Mouse (Mus musculus) T-helper 17 cell (primary cell): ENCODE results near the gene Nkiras2.
"Not testable (repeated sequence)": the region's sequence is repeated elsewhere in the genome, so short reads cannot be mapped to it uniquely, and the experiment has no call there.

Experiments used
- in situ Hi-C, 2 experiments: fragments of 300-600 bp; cut with MboI, MseI; formaldehyde crosslinking; loops; 1 replicate in 1 of 2; 2 replicates in 1 of 2; pipeline ENCODE4 v1.15.1; 2025; ENCODE audit warnings: high pct_unique_total_duplicates in 2 of 2

Nkiras2 gene

DNA sequence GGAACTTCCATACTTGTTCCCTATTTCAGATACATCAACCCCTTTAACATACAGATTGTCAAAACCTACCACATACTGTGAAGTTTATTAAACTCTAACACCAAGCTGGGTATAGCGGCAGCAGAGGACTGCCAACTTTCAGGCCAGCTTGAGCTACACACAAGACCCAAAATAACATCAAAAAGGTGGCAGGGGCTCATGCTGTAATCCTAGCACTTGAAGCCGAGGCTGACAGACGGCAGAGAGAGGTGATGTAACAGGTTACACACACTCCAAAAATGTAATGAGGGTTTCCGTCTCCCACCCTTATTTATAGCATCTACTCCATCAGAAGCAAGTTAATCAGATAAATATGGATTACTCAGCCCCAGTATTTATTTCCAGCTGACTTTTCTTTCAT lies 23.5 kb upstream of the Nkiras2 start:
- in situ Hi-C loops, result no loop called here

DNA sequence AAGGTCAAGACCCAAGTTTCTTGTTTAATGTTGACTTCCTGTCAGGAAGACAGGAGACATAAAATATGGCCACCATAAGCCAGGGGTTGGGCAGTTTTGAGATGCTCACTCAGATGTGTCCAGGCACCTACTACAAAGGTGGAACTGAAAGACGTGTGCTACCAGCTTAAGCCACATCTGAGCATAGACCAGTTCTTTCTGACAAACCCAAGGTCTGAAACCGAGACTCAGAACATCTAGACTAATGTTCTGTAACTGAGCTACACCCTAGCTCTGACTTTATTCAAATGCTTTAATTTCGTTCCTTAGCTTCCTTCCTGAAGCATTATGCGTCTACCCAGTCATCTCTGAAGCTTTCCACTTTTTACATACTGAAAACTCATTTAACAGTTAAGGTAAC lies 21.0 kb upstream of the Nkiras2 start:
- in situ Hi-C loops, result no loop called here

DNA sequence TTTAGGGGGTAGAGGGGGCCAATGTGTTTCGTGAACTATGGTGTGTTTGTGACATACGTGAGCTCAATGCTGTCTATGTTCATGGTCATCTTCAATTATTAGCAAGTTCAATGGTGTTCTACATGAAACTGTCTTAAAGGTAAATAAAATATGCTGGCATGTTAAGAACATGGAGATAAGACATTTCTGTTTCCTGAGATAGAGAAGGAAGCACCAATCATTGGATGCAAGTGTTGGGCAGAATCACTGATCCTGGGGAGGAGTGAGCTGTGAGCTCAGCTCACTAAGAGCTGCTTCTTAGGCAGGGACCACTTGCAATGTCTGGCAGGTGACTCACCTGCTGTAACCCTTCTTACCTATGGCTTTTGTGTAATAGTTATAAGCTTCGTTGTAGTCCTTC lies 17.7 kb upstream of the Nkiras2 start:
- in situ Hi-C loops, result no loop called here

DNA sequence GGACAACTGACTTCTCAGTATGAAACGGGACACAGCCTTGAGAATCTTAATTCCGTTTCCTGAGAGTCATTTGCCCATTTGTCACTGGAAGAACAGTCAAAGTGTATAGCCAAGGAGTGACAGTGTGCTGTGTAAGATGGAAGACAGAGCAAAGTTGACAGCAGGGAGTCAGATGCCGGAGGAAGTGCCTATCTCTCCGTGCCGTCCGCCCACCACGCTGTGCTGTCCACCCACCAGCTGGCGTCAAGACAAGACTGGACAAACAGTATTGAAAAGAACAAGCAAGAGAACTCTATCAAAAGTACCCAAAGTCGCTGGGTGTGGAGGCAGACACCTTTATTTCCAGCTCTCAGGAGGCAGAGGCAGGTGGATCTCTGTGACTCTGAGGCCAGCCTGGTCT lies 15.9 kb upstream of the Nkiras2 start:
- in situ Hi-C loops, result no loop called here

DNA sequence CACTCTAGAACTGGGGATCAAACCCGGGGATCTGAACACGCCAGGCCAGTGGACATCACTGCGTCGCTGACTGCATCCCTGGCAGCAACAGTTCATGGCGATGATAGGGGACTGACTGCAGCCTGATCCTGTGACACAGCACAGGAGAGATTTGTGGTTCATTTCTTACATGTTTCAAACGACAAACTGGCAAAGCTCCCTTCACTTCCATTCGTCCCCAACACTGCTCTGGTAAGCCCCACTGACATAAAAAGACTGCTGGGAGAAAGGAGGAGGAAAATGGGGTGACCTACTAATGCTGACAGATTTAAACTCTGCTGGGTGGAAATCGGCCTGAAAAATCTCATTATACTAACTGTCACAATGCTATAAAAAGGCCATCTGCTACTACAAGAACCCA lies 15.2 kb upstream of the Nkiras2 start:
- in situ Hi-C loops, result no loop called here

DNA sequence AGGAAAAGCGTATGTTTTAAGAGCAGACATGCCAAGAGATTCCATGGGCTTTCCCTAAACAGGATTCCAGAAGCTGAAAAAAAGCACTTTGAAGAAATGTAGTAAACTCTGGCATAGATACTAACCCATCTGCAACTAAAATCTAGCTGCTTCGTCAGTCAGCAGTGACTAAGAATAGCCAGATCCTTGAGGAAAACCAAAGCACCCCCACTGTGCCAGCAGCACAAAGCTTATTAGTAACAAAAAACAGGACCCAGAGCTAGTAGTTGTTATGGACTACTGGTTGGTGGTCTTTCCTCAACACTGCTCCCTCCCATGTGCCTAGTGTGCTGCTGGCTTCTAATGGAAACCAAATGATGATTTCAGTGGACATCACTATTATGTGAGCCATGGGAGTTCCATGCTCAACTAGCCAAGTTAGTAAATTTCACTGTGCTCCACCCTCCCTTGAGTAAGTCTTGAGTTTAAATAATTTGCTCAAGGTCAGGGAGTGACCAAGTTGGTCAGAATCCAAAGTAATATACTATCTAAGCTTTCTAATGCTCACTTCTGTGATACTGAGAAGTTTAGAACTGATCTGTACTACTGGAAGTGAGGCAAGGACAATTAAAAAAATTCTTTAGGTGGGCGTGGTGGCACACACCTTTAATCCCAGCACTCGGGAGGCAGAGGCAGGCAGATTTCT lies 14.6 kb upstream of the Nkiras2 start:
- in situ Hi-C loops, result no loop called here

DNA sequence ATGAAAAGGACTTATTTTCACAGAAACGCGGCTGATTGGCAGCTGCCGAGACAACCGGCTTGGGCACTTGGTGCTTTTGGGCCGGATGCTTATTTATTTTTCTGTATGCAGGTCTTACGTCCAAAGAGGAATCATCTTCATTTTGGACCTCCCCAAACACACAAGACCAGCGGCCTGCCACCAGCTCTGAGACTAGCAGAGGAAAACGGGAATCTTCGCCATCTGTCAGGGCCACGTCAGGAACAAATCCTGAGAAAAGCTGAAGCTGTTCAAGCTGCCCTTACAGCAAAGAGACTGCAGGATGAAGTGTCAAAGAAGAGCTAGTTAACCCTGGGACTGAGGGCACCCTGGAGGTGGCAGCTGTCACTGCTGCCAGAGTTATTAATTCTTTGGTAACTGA lies 13.6 kb upstream of the Nkiras2 start:
- in situ Hi-C loops, result no loop called here

DNA sequence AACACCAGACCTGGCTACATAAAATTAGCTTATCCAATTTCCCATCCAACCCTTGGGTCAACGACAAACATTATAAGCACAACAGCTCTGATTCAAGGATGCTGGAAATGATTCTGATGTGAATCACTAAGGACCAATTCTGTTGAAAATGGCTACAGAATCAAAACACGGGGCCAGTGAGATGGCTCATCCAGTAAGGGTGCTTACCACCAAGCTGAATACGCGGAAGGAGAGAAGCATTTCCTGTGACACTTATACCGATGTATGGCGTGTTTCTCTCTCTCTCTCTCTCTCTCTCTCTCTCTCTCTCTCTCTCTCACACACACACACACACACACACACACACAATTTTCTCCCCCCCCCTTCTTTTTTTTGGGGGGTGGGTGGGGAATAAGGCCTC lies 11.9 kb upstream of the Nkiras2 start:
- in situ Hi-C loops, result no loop called here

DNA sequence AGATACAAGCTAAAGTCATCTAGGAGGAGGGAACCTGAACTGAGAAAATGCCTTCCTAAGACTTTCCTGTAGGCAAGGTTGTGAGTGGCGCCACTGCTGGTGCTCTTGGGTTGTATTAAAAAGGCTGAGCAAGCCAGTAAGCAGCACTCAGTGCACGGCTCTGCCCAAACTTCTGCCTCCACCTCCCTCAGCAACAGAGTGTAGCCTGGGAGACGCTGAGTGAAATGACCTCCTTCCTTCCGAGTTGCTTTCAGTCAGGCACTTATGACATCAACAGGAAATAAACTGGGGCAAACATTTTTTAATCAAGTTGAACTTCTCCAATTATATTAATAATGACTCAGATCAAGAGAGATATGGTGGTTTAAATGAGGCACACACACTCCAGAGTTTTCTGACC lies 10.2 kb upstream of the Nkiras2 start:
- in situ Hi-C loops, result no loop called here

DNA sequence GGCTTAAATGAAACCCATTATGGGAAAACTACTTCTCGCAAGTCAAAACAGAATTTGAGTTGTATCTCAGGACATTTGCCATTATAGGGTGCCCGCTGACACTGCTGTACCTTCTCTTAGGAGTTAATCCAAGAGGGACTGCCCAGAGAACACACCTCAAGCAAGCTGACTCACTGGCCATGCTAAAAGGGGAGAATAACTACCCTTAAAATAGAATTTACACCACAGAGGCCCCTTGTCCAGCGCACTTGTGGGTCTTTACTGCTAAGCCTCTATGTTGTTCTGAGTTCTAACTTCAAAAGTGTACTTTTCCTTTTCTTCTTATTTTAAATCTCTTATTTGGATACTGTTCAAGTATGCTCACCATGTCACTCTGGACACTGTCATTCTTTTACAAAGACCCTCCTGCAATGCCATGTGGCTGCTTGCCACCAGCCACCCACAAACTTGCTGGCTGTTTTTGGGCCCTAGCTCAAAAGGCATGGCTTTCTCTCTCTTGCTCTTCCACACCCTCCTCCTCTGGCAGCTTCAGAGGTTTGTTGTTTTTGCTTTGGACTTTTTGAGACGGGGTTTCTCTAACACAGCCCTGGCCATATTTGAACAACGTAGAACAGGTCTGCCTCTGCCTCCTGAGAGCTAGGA lies 9.6 kb upstream of the Nkiras2 start:
- in situ Hi-C loops, result no loop called here

DNA sequence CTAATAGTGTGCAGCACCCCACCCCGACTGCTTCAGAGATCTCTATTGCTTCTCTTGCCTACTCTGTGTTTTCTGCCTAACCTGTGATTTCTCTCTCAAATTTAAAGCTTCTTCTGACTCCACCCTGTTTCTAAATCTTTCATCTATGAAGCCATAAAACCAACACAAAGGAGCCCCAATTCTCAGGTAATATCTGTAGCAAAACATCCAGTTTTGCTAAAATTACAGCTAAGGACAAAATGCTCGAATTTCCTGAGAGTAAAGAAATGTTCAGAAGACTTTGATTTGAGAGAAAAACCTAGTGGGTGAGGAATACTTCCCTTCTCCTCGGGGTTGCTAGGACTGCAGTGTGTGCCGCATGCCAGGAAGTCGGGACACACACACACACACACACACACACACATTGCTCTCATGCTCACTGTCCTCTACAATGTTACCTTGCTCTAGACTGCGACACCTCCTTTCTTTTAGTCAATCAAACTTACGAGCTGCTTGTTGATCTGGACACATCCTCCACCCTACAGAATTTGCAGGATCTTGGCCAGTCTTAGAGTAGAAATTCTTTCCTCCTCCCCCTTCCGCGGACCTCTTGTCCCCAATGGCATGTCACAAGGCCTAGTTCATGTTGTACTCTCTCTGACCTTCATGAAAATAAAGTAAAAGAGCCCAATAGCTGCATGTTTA lies 8.9 kb upstream of the Nkiras2 start:
- in situ Hi-C loops, result no loop called here

DNA sequence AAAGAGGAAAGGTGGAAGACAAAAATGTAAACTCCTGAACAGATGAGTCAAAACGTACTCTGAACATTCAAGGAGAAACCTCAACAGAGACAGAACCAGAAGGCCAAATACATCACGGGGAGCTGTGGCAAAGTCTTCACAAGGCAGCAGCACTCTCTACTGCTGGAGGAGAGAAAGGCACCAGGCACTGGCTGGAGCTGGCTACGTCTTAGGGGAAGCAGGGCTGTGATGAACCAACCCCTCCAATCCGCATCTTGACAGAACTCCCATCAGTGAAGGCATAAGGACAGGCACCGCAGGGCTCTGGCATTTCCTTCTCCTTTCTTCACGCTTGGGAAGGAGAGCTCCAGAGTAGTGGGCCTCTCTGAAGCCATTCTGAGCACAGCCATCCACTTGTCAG lies 7.4 kb upstream of the Nkiras2 start:
- in situ Hi-C loops, result no loop called here

DNA sequence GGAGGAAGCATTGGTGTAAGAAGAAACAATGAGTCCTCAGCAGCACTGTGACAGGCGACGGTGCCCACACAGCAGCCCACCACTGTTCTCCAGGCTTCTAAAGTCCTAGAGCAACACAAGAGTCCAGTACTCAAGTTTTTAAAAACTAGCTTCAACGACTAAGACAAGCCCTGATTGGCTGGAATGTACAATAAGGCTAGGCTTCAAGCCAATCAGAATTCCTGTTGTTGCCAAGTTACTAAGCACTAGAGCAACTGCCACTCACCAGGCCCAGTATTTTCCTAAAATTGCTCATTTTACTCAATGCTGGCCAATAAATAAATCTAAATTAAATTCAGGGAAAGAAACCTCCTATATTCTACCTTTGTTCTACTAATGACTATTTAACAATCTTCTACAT lies 5.8 kb upstream of the Nkiras2 start:
- in situ Hi-C loops, result no loop called here

DNA sequence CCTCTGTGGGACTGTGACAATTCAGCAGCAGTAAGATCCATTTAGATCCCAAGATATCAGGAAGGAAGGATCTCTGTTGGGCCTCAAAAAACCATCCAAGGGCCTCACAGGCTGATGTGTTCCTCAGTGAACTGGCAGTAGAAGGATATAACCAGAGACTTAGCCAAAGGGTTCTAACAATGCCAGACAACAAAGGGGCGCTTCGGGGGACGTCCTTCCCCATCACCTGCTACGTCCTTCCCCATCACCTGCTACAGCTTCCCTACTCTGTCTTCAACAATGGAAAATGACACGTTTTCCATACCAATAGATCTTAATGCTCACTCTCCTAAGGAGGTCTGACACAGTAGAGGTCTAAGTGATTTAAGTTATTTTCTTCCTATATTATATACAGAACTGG lies 2.7 kb upstream of the Nkiras2 start:
- in situ Hi-C loops, result no loop called here

DNA sequence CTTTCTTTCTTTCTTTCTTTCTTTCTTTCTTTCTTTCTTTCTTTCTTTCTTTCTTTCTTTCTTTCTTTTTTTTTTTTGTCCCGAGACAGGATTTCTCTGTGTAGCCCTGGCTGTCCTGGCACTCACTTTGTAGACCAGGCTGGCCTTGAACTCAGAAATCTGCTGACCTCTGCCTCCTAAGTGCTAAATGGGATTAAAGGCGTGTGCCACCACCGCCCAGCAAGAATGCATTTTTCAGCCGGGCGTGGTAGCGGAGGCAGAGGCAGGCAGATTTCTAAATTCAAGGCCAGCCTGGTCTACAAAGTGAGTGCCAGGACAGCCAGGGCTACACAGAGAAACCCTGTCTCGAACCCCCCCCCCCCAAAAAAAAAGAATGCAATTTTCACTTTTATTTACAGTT lies 2.2 kb upstream of the Nkiras2 start:
- in situ Hi-C loops, result not testable (repeated sequence)

DNA sequence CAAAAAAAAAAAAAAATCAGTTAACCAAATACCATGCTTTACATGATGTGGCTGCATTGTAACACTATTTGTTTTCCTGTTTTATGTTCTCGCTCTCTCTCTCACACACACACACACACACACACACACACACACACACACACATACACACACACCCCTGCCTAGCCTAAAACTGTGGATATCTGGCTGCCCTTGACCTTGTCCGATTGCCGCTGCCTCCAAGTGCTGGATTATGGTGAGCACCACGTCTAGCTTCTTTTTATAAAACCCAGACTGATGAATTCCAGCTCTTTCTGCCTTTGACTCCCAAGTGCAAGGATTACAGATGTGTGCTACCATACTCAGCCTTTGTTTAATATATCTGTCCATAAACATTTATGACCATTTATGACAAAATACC lies 1.6 kb upstream of the Nkiras2 start:
- in situ Hi-C loops, result no loop called here

DNA sequence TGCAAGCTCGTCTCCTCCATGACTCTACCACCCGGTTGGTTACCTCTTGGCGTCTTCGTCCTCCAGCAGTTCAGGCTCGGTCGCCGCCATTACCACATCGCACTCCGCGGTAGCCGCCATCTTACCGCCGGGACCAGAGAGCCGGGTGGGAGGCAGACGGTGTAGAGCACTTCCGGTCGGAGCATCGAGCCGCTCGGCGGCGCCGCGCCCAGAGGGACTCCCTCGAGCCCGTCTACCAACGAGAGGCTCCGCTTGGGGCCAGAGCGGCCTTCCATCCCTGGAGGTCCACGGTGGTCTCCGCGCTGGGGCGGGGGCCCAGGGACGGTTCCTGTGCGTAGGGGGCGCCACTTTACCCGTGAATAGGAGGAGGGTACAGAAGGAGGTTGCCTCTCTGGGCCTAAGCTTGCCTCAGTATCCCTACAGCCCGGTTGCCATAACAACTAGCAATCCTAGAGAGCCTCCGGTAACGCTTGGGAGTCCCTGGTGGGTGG lies 486 bp downstream of the Nkiras2 start:
- in situ Hi-C loops, result no loop called here

DNA sequence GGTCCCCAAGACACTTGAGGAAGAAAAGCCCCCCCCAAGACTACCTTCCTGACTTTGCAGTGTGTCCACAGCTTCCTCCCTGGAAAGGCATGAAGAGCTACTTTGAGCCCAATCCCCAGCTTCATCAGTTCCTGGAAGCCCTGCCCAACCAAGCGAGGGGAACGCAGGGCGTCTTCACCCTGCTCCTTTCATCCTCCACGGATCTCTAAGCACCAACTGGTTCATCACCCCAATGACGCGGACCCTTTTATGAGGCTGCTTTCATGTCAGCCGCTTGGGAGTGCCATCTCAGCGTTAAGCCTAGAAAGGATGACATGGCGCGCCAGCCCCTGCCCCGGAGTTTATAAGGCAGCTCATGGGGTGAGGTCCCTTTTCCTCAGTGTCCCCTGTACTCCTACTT lies 938 bp downstream of the Nkiras2 start, which contains the start of gene Dnajc7:
Dnajc7 (minus strand) TSS at position 187 of the 400 bp plus-strand sequence.
- in situ Hi-C loops, result loop anchor here in 1 of 2 experiments (10.0 kb wide), 1 partner anchor 45 kb away; the partner anchor contains the start of gene Cnp

DNA sequence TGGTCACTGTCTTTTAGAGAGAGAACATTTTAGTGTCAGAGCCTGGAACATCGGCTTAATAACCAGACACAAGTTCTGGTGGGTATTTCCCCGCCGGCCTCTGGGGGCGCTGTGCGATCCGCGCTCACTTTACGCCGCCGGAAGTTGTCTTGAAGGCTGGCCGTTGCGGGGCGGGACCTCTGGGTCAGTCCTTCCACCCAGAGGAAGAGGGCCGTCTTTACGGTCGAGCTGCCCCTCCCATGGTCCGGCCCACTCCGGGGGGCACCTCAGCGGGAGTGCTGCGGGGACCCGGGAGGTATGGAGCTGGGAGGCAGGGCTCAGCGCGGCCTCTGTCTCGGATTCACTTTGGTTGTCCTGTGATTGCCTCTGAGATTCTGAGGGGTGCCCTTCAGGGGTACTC lies 3.7 kb downstream of the Nkiras2 start:
- in situ Hi-C loops, result loop anchor here in 1 of 2 experiments (10.0 kb wide), 1 partner anchor 48 kb away; the partner anchor contains the start of gene Cnp

DNA sequence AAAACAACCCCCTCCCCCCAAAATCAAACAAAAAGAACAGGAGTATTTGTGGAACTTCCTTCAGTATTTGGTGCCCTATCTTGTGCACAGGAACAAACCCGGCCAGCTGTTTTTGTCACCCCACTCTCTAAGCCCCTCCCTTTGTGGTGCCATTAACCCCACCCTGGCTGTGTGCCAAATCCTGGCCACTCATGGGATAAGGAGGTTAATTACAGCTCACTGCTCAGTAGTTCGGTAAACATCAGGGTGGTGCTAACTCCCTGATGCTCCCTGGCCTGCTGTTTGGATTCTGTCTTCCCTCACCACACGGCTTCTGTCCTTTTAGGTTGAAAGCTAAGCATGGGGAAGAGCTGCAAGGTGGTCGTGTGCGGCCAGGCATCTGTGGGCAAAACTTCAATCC lies 4.8 kb downstream of the Nkiras2 start:
- in situ Hi-C loops, result loop anchor here in 1 of 2 experiments (10.0 kb wide), 1 partner anchor 49 kb away; the partner anchor contains the start of gene Cnp

DNA sequence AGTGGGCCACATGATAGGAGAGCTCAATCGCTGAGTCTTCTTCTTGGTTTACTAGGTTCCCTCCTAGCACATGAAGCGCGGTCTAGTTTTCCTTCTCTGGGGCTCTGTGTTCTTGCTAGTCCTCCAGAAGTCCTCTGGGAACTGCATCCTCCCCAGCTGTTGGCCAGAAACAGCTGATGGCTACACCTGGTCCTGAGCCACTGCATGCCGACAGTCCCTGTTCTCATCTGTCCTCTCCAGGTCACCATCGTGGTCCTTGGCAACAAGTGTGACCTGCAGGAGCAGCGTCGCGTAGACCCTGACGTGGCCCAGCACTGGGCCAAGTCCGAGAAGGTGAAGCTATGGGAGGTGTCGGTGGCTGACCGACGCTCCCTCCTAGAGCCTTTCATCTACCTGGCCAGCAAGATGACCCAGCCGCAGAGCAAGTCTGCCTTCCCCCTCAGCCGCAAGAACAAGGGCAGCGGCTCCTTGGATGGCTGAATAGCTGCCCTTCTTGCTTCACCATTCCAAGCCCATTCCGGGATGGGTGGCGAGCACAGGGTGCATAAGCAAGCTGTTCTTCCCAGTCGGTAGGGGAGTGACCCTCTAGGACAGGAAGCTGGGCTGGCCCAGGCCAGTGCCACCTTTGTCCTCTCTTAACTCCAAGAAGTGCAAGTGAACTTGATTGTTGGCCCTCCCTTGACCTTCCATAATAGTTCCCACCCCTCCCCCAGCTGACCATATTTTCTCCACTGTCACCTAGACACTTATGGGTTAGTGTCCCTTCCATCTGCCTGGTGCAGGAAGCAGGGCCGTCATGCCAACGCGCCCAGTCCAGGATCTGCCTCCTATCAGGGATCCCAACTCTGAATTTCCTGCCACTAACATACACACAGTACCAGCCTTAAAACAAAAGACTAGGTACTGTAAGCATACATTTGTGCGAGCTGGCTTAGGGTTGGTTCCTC lies 7.0 kb downstream of the Nkiras2 start:
- in situ Hi-C loops, result loop anchor here in 1 of 2 experiments (10.0 kb wide), 1 partner anchor 51 kb away; the partner anchor contains the start of gene Cnp
